ENCODE assay signal across 21 mouse cellular contexts in genomic region chr12:113124726-113125125, GRCm38 (mm10). TPM values are rescaled to one million over a fixed set of nuclear protein-coding genes. Genes with fewer than 3 reads are reported as not detected.
DNase-seq lines count a peak whose midpoint lies in the region; ATAC-seq and TF ChIP-seq lines count a peak whose summit lies in the region.
"Had no signal": no experiment of that assay in that cellular context is flagged by ENCODE, and none has a peak within 500 bp of the region (broad histone marks: within the 10 kb centered on the region; RNA-seq: fewer than 3 reads in every experiment).

No protein-coding gene starts in this region.

- no peak for ATAC-seq in heart, embryonic 11.5 days (replicated peaks; ENCODE audit: insufficient number of reproducible peaks, low FRiP score, low TSS enrichment)
- no peak for ATAC-seq in liver, embryonic 12.5 days
- 0 out of 2 replicates have a peak, but pooled peaks have one; percentile 16 for ATAC-seq in liver, embryonic 14.5 days (ENCODE audit: insufficient read depth)
- ATAC-seq: forebrain, postnatal 0 days; intestine, postnatal 0 days had no signal

- peak overlapping the region; percentile 31; the same call in 1 of the 2 replicates for H3K27ac ChIP-seq in heart, embryonic 11.5 days (ENCODE audit: low read depth, low read length)
- H3K27ac ChIP-seq in liver, embryonic 12.5 days, result 0 out of 2 replicates have a peak overlapping the region, but pooled peaks have one; percentile 21
- no peak overlapping the region for H3K27ac ChIP-seq in liver, embryonic 14.5 days
- peak overlapping the region; percentile 81 for H3K27ac ChIP-seq in macrophage
- H3K27ac ChIP-seq: embryonic facial prominence, embryonic 13.5 days; hindbrain, embryonic 14.5 days; midbrain, embryonic 12.5 days had no signal

- peaks cover 4% of the 10 kb centered on the region; the same call in 1 of the 2 replicates for H3K4me1 ChIP-seq in heart, embryonic 11.5 days (ENCODE audit: control insufficient read depth, insufficient read depth, low read length)
- no peaks in the 10 kb centered on the region for H3K4me1 ChIP-seq in liver, embryonic 12.5 days
- H3K4me1 ChIP-seq in liver, embryonic 14.5 days (replicated peaks; ENCODE audit: control insufficient read depth in 2 of 2, insufficient read depth in 2 of 2, low read length in 1 of 2), result no peaks in the 10 kb centered on the region
- H3K4me1 ChIP-seq: embryonic facial prominence, embryonic 13.5 days; midbrain, embryonic 12.5 days had no signal

- H3K9ac ChIP-seq in heart, embryonic 11.5 days (ENCODE audit: low read depth, low read length), result no peak overlapping the region
- no peak overlapping the region for H3K9ac ChIP-seq in liver, embryonic 12.5 days
- H3K9ac ChIP-seq in liver, embryonic 14.5 days (replicated peaks), result no peak overlapping the region
- H3K9ac ChIP-seq: embryonic facial prominence, embryonic 13.5 days; forebrain, postnatal 0 days; hindbrain, embryonic 14.5 days; midbrain, embryonic 12.5 days had no signal

- WGBS in heart, embryonic 11.5 days (ENCODE audit: insufficient replicate concordance), result 63% methylated on average over 6 of the region's 6 CpGs
- WGBS in liver, embryonic 12.5 days (ENCODE audit: insufficient replicate concordance), result 75% methylated on average over 6 of the region's 6 CpGs
- 67% methylated on average over 6 of the region's 6 CpGs for WGBS in liver, embryonic 14.5 days (ENCODE audit: insufficient replicate concordance)
- WGBS in macrophage (ENCODE audit: missing documents), result 58% methylated on average over 6 of the region's 6 CpGs

- H3K79me2 ChIP-seq in macrophage (ENCODE audit: inconsistent target), result no peaks in the 10 kb centered on the region

- no peak overlapping the region for H3K4me2 ChIP-seq in heart, embryonic 11.5 days
- no peak overlapping the region for H3K4me2 ChIP-seq in liver, embryonic 12.5 days
- H3K4me2 ChIP-seq in liver, embryonic 14.5 days (ENCODE audit: low read depth), result no peak overlapping the region
- H3K4me2 ChIP-seq: embryonic facial prominence, embryonic 13.5 days; hindbrain, embryonic 14.5 days; midbrain, embryonic 12.5 days had no signal

- no peak for TF ChIP-seq EP300 in liver, embryonic 14.5 days (IDR thresholded peaks at IDR 0.05; ENCODE audit: low read depth)

- no peak overlapping the region for H3K4me3 ChIP-seq in heart, embryonic 11.5 days (ENCODE audit: low read depth, low read length)
- no peak overlapping the region for H3K4me3 ChIP-seq in liver, embryonic 12.5 days
- no peak overlapping the region for H3K4me3 ChIP-seq in liver, embryonic 14.5 days (ENCODE audit: insufficient read depth in 1 of 2, low read depth in 2 of 2, low read length in 2 of 2)
- H3K4me3 ChIP-seq in macrophage (ENCODE audit: inconsistent target), result no peak overlapping the region
- H3K4me3 ChIP-seq: embryonic facial prominence, embryonic 13.5 days; midbrain, embryonic 12.5 days had no signal

- H3K9me3 ChIP-seq in heart, embryonic 11.5 days (replicated peaks; ENCODE audit: control insufficient read depth, low read length), result no peaks in the 10 kb centered on the region
- H3K9me3 ChIP-seq in liver, embryonic 12.5 days (replicated peaks), result no peaks in the 10 kb centered on the region
- H3K9me3 ChIP-seq in liver, embryonic 14.5 days (ENCODE audit: control insufficient read depth, low read length), result no peaks in the 10 kb centered on the region
- H3K9me3 ChIP-seq: embryonic facial prominence, embryonic 13.5 days; midbrain, embryonic 12.5 days had no signal

- no peak for DNase-seq in heart, adult 9 months (ENCODE audit: low spot score in 2 of 2)
- DNase-seq in liver, result no peak
- no peak for DNase-seq in liver, embryonic 14.5 days (ENCODE audit: low read depth in 3 of 3, low spot score in 3 of 3)
- no peak for DNase-seq in thymus, postnatal 4 days
- DNase-seq: adrenal gland, postnatal 25 days; cerebellum, adult 8-10 months; forebrain, postnatal 0 days; layer of hippocampus, postnatal 36 days; lung, adult 2 months; lung, postnatal 4 days; right cerebral cortex, postnatal 14 days had no signal

- no peak for TF ChIP-seq CTCF in liver, embryonic 14.5 days (IDR thresholded peaks at IDR 0.05; ENCODE audit: low read depth)

- H3K36me3 ChIP-seq in heart, embryonic 11.5 days (ENCODE audit: control insufficient read depth, insufficient read depth, low read length), result peaks cover 56% of the 10 kb centered on the region
- peaks cover 100% of the 10 kb centered on the region for H3K36me3 ChIP-seq in liver, embryonic 12.5 days
- peaks cover 69% of the 10 kb centered on the region for H3K36me3 ChIP-seq in liver, embryonic 14.5 days (replicated peaks; ENCODE audit: control insufficient read depth, insufficient read depth, low read depth)
- H3K36me3 ChIP-seq in macrophage (ENCODE audit: inconsistent target), result peaks cover 63% of the 10 kb centered on the region

- no peaks in the 10 kb centered on the region for H3K27me3 ChIP-seq in heart, embryonic 11.5 days (ENCODE audit: control insufficient read depth, insufficient read depth, low read length)
- no peaks in the 10 kb centered on the region for H3K27me3 ChIP-seq in liver, embryonic 12.5 days (replicated peaks)
- H3K27me3 ChIP-seq in liver, embryonic 14.5 days (ENCODE audit: control insufficient read depth, insufficient read depth, low read length), result no peaks in the 10 kb centered on the region
- H3K27me3 ChIP-seq: embryonic facial prominence, embryonic 13.5 days; midbrain, embryonic 12.5 days had no signal

RNA-seq across cellular contexts. Expression of gene Crip2, which starts 15.3 kb away (rescaled TPM):
- polyA plus RNA-seq in heart, embryonic 11.5 days (2014; fragmentation: Nextera tagmentation; extraction: Ambion mirVana), result 1,118 and 1,169 TPM in 2 replicates
- 52.1 and 53.5 TPM in 2 replicates for polyA plus RNA-seq in liver, embryonic 12.5 days (2016; fragmentation: Nextera tagmentation; extraction: Ambion mirVana)
- polyA plus RNA-seq in liver, embryonic 14.5 days (2012; rRNA removed), result 29.3 and 37.4 TPM in 2 replicates
- 35.0 and 38.1 TPM in 2 replicates for polyA plus RNA-seq in liver, embryonic 14.5 days (2014; fragmentation: Nextera tagmentation; extraction: Ambion mirVana)
- 1 to 10 TPM in 2 of 26 experiments, not detected in 24; 2.6 to 3.7 TPM for total RNA-seq in macrophage (2018; cell fraction: chromatin; rRNA removed)
- under 1 TPM in 16 of 26 experiments, not detected in 10; 0.13 to 0.51 (median 0.25) TPM for total RNA-seq in macrophage (2018; cell fraction: cytosol; rRNA removed)
- 1 to 10 TPM in 1 of 26 experiments, under 1 TPM in 3, not detected in 22; 0.60 to 2.4 (median 0.73) TPM for total RNA-seq in macrophage (2018; cell fraction: nucleus; rRNA removed)
- polyA plus RNA-seq in macrophage (2018), result 0.39 to 0.53 TPM (median 0.46 TPM) in 3 replicates

RNA-seq across cellular contexts. Expression of gene Crip1, which starts 21.4 kb away (rescaled TPM):
- polyA plus RNA-seq in heart, embryonic 11.5 days (2014; fragmentation: Nextera tagmentation; extraction: Ambion mirVana), result 525 and 533 TPM in 2 replicates
- polyA plus RNA-seq in liver, embryonic 12.5 days (2016; fragmentation: Nextera tagmentation; extraction: Ambion mirVana), result 96.9 and 99.8 TPM in 2 replicates
- polyA plus RNA-seq in liver, embryonic 14.5 days (2012; rRNA removed), result 41.5 and 87.7 TPM in 2 replicates
- polyA plus RNA-seq in liver, embryonic 14.5 days (2014; fragmentation: Nextera tagmentation; extraction: Ambion mirVana), result 100.0 and 101 TPM in 2 replicates
- 10 to 100 TPM in 9 of 26 experiments, 1 to 10 TPM in 17; 1.2 to 28.4 (median 4.1) TPM for total RNA-seq in macrophage (2018; cell fraction: chromatin; rRNA removed)
- total RNA-seq in macrophage (2018; cell fraction: cytosol; rRNA removed), result 100 to 1,000 TPM in 13 of 26 experiments, 10 to 100 TPM in 13; 19.3 to 337 (median 129) TPM
- 10 to 100 TPM in 21 of 26 experiments, 1 to 10 TPM in 5; 4.4 to 62.6 (median 17.8) TPM for total RNA-seq in macrophage (2018; cell fraction: nucleus; rRNA removed)
- 173 to 304 TPM (median 230 TPM) in 3 replicates for polyA plus RNA-seq in macrophage (2018)

RNA-seq across cellular contexts. Expression of gene Mta1, which starts 26.6 kb away (rescaled TPM):
- 12.3 and 14.7 TPM in 2 replicates for polyA plus RNA-seq in heart, embryonic 11.5 days (2014; fragmentation: Nextera tagmentation; extraction: Ambion mirVana)
- polyA plus RNA-seq in liver, embryonic 12.5 days (2016; fragmentation: Nextera tagmentation; extraction: Ambion mirVana), result 7.2 and 7.7 TPM in 2 replicates
- polyA plus RNA-seq in liver, embryonic 14.5 days (2012; rRNA removed), result 22.4 and 22.6 TPM in 2 replicates
- polyA plus RNA-seq in liver, embryonic 14.5 days (2014; fragmentation: Nextera tagmentation; extraction: Ambion mirVana), result 4.7 and 6.3 TPM in 2 replicates
- total RNA-seq in macrophage (2018; cell fraction: chromatin; rRNA removed), result 10 to 100 TPM; 15.2 to 70.7 (median 40.0) TPM
- 10 to 100 TPM; 20.9 to 30.7 (median 24.2) TPM for total RNA-seq in macrophage (2018; cell fraction: cytosol; rRNA removed)
- total RNA-seq in macrophage (2018; cell fraction: nucleus; rRNA removed), result 10 to 100 TPM; 14.0 to 47.5 (median 24.4) TPM
- 18.9 to 28.3 TPM (median 24.5 TPM) in 3 replicates for polyA plus RNA-seq in macrophage (2018)

RNA-seq across cellular contexts. Expression of gene Tedc1, which starts 31.5 kb away (rescaled TPM):
- 15.8 and 16.6 TPM in 2 replicates for polyA plus RNA-seq in heart, embryonic 11.5 days (2014; fragmentation: Nextera tagmentation; extraction: Ambion mirVana)
- polyA plus RNA-seq in liver, embryonic 12.5 days (2016; fragmentation: Nextera tagmentation; extraction: Ambion mirVana), result 18.3 and 18.5 TPM in 2 replicates
- 8.2 and 12.0 TPM in 2 replicates for polyA plus RNA-seq in liver, embryonic 14.5 days (2012; rRNA removed)
- 6.4 and 6.8 TPM in 2 replicates for polyA plus RNA-seq in liver, embryonic 14.5 days (2014; fragmentation: Nextera tagmentation; extraction: Ambion mirVana)
- total RNA-seq in macrophage (2018; cell fraction: chromatin; rRNA removed), result 10 to 100 TPM in 1 of 26 experiments, 1 to 10 TPM in 22, under 1 TPM in 3; 0.38 to 15.0 (median 3.1) TPM
- total RNA-seq in macrophage (2018; cell fraction: cytosol; rRNA removed), result 1 to 10 TPM in 17 of 26 experiments, under 1 TPM in 9; 0.46 to 1.7 (median 1.1) TPM
- 10 to 100 TPM in 2 of 26 experiments, 1 to 10 TPM in 20, under 1 TPM in 4; 0.52 to 17.8 (median 2.5) TPM for total RNA-seq in macrophage (2018; cell fraction: nucleus; rRNA removed)
- 0.63 to 3.8 TPM (median 0.75 TPM) in 3 replicates for polyA plus RNA-seq in macrophage (2018)

RNA-seq across cellular contexts. Expression of gene Tex22, which starts 50.4 kb away (rescaled TPM):
- 0.16 TPM in 1 of 2 replicates, not detected in the other for polyA plus RNA-seq in heart, embryonic 11.5 days (2014; fragmentation: Nextera tagmentation; extraction: Ambion mirVana)
- not detected in 2 replicates for polyA plus RNA-seq in liver, embryonic 12.5 days (2016; fragmentation: Nextera tagmentation; extraction: Ambion mirVana)
- polyA plus RNA-seq in liver, embryonic 14.5 days (2012; rRNA removed), result 0.02 TPM in 1 of 2 replicates, not detected in the other
- polyA plus RNA-seq in liver, embryonic 14.5 days (2014; fragmentation: Nextera tagmentation; extraction: Ambion mirVana), result not detected in 2 replicates
- 1 to 10 TPM in 21 of 26 experiments, under 1 TPM in 4, not detected in 1; 0.71 to 7.4 (median 1.4) TPM for total RNA-seq in macrophage (2018; cell fraction: chromatin; rRNA removed)
- under 1 TPM in 2 of 26 experiments, not detected in 24; 0.20 to 0.39 TPM for total RNA-seq in macrophage (2018; cell fraction: cytosol; rRNA removed)
- total RNA-seq in macrophage (2018; cell fraction: nucleus; rRNA removed), result 1 to 10 TPM in 6 of 26 experiments, under 1 TPM in 10, not detected in 10; 0.46 to 2.0 (median 0.76) TPM
- polyA plus RNA-seq in macrophage (2018), result not detected in 3 replicates
- polyA plus RNA-seq: cortical plate, adult 2 months; embryonic facial prominence, embryonic 13.5 days; forebrain, postnatal 0 days; intestine, postnatal 0 days; kidney, embryonic 16.5 days; midbrain, embryonic 12.5 days; urinary bladder, adult 2 months had no signal

Comparison
In these comparisons a context has a peak if more than half of its experiments do, and no peak if none do; other contexts are left out.
1. RNA of gene Crip2, which starts 15.3 kb away (polyA plus RNA-seq): 1,118 to 1,169 TPM in heart, embryonic 11.5 days, 52.1 to 53.5 TPM in liver, embryonic 12.5 days and 29.3 to 38.1 TPM in liver, embryonic 14.5 days; 0.39 to 0.53 TPM in macrophage; every median in the first group is over 10 times any median in the second.